Comparison of ENCODE assay signal across 17 mouse cellular contexts in the genomic region with DNA sequence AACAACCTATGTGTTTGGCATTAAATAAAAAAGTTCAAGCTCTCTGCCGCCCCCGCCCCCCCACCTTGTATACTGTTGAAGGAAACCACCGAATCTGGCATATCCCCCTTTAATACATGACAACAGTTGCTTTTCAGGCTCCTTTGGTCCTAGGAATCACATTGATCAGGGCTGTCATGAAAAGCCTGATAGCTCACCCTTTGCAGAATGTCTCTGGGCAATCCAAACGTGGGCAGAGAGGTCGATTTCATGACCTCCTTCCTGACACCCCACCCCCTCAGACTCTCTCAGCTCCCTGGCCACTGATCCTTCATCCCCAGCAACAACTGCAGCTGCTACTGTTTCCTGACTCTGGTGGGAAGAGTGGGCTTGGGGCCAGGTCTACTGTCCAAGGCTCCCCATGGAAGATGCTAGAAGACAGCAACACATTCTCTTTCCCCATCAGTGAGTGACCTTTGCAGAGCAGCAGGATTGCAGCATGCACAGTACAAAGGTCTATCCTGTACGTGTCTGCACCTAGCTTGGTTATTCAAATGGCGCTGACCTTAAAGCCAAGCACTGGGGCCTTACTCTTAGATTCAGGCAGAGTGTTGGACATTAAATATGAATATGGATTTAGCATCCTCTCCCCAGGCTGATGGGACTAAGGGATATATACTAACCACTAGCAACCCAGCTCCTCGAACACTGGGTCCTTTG. TPM values are rescaled to one million over a fixed set of nuclear protein-coding genes. Genes with fewer than 3 reads are reported as not detected.
DNase-seq lines count a peak whose midpoint lies in the region; ATAC-seq lines count a peak whose summit lies in the region.
"Had no signal": no experiment of that assay in that cellular context is flagged by ENCODE, and none has a peak within 500 bp of the region (broad histone marks: within the 10 kb centered on the region; RNA-seq: fewer than 3 reads in every experiment).

No protein-coding gene starts in this region.

- no peaks in the 10 kb centered on the region for H3K9me3 ChIP-seq in embryonic facial prominence, embryonic 11.5 days (replicated peaks; ENCODE audit: control insufficient read depth, low read length)
- no peaks in the 10 kb centered on the region; the same call in 1 of the 2 replicates for H3K9me3 ChIP-seq in embryonic facial prominence, embryonic 10.5 days
- no peaks in the 10 kb centered on the region for H3K9me3 ChIP-seq in kidney, embryonic 15.5 days (replicated peaks)
- H3K9me3 ChIP-seq: forebrain, embryonic 15.5 days; heart, embryonic 15.5 days; hindbrain, embryonic 13.5 days; neural tube, embryonic 12.5 days had no signal

- H3K36me3 ChIP-seq in embryonic facial prominence, embryonic 11.5 days (replicated peaks; ENCODE audit: control insufficient read depth, insufficient read depth, low read depth, low read length): no peaks in the 10 kb centered on the region
- H3K36me3 ChIP-seq in embryonic facial prominence, embryonic 10.5 days (replicated peaks): no peaks in the 10 kb centered on the region
- no peaks in the 10 kb centered on the region for H3K36me3 ChIP-seq in kidney, embryonic 15.5 days
- H3K36me3 ChIP-seq: forebrain, embryonic 15.5 days; heart, embryonic 15.5 days; hindbrain, embryonic 13.5 days; neural tube, embryonic 12.5 days had no signal

- H3K27ac ChIP-seq in embryonic facial prominence, embryonic 11.5 days (replicated peaks; ENCODE audit: low read depth, low read length): no peak overlapping the region
- H3K27ac ChIP-seq in embryonic facial prominence, embryonic 10.5 days (replicated peaks): no peak overlapping the region; the same call in 1 of the 2 replicates
- H3K27ac ChIP-seq in kidney, embryonic 15.5 days: no peak overlapping the region
- H3K27ac ChIP-seq: forebrain, embryonic 15.5 days; heart, embryonic 15.5 days; hindbrain, embryonic 13.5 days; neural tube, embryonic 12.5 days; stomach, postnatal 0 days had no signal

- no peaks in the 10 kb centered on the region for H3K4me1 ChIP-seq in embryonic facial prominence, embryonic 11.5 days (ENCODE audit: control insufficient read depth, insufficient read depth, low read length)
- peaks cover 49% of the 10 kb centered on the region for H3K4me1 ChIP-seq in embryonic facial prominence, embryonic 10.5 days
- H3K4me1 ChIP-seq in kidney, embryonic 15.5 days: peaks cover 11% of the 10 kb centered on the region; the same call in 1 of the 2 replicates
- H3K4me1 ChIP-seq: forebrain, embryonic 15.5 days; heart, embryonic 15.5 days; hindbrain, embryonic 13.5 days; neural tube, embryonic 12.5 days had no signal

- H3K9ac ChIP-seq in embryonic facial prominence, embryonic 11.5 days (replicated peaks; ENCODE audit: low read length): no peak overlapping the region
- H3K9ac ChIP-seq in kidney, embryonic 15.5 days: no peak overlapping the region
- H3K9ac ChIP-seq: forebrain, embryonic 15.5 days; heart, embryonic 15.5 days; hindbrain, embryonic 13.5 days; neural tube, embryonic 12.5 days had no signal

- no peak overlapping the region for H3K4me3 ChIP-seq in embryonic facial prominence, embryonic 11.5 days (ENCODE audit: low read depth, low read length)
- no peak overlapping the region for H3K4me3 ChIP-seq in embryonic facial prominence, embryonic 10.5 days
- H3K4me3 ChIP-seq in kidney, embryonic 15.5 days (replicated peaks): no peak overlapping the region
- H3K4me3 ChIP-seq: forebrain, embryonic 15.5 days; heart, embryonic 15.5 days; hindbrain, embryonic 13.5 days; neural tube, embryonic 12.5 days had no signal

- no peak for DNase-seq in embryonic facial prominence, embryonic 11.5 days (ENCODE audit: low spot score)
- DNase-seq in embryonic facial prominence, embryonic 10.5 days (ENCODE audit: low spot score): no peak
- peak; percentile 60 for DNase-seq in kidney, postnatal 10 days
- DNase-seq in retina, postnatal 1 day: peak; percentile 16
- DNase-seq in retina, embryonic 14.5 days (ENCODE audit: low spot score): no peak
- no peak for DNase-seq in spleen, postnatal 10 days (ENCODE audit: low spot score in 2 of 2)
- DNase-seq: cerebellum, adult 9-11 months; heart, adult 11 months; right cerebral cortex, postnatal 25 days had no signal

- no peak overlapping the region for H3K4me2 ChIP-seq in embryonic facial prominence, embryonic 11.5 days (ENCODE audit: low read depth, low read length)
- no peak overlapping the region for H3K4me2 ChIP-seq in kidney, embryonic 15.5 days
- H3K4me2 ChIP-seq: forebrain, embryonic 15.5 days; heart, embryonic 15.5 days; hindbrain, embryonic 13.5 days; neural tube, embryonic 12.5 days had no signal

- ATAC-seq in embryonic facial prominence, embryonic 11.5 days (replicated peaks; ENCODE audit: insufficient number of reproducible peaks, low FRiP score, low TSS enrichment, low read depth): 0 out of 2 replicates have a peak, but pooled peaks have one; percentile 34
- no peak for ATAC-seq in kidney, embryonic 15.5 days (replicated peaks; ENCODE audit: low FRiP score)
- no peak for ATAC-seq in CD4-positive, CD25-positive, alpha-beta regulatory T cell, adult 4 months
- ATAC-seq: forebrain, embryonic 15.5 days; lung, postnatal 0 days had no signal

- H3K27me3 ChIP-seq in embryonic facial prominence, embryonic 11.5 days (ENCODE audit: control insufficient read depth, insufficient read depth, low read length): no peaks in the 10 kb centered on the region
- peaks cover 55% of the 10 kb centered on the region for H3K27me3 ChIP-seq in embryonic facial prominence, embryonic 10.5 days (replicated peaks; ENCODE audit: low read depth, poor library complexity, severe bottlenecking)
- H3K27me3 ChIP-seq in kidney, embryonic 15.5 days: 0 out of 2 replicates have a peak, but pooled peaks cover 7% of the 10 kb centered on the region
- H3K27me3 ChIP-seq: forebrain, embryonic 15.5 days; neural tube, embryonic 12.5 days had no signal

- 55% methylated on average over 8 of the region's 8 CpGs for WGBS in embryonic facial prominence, embryonic 11.5 days
- WGBS in embryonic facial prominence, embryonic 10.5 days: 57% methylated on average over 8 of the region's 8 CpGs
- WGBS in kidney, embryonic 15.5 days: 58% methylated on average over 8 of the region's 8 CpGs

RNA-seq across cellular contexts. Expression of a gene that starts 14.3 kb away (rescaled TPM):
- polyA plus RNA-seq in embryonic facial prominence, embryonic 11.5 days (2014; fragmentation: Nextera tagmentation; extraction: Ambion mirVana): 15.2 and 15.5 TPM in 2 replicates
- polyA plus RNA-seq in embryonic facial prominence, embryonic 10.5 days (2016; fragmentation: Nextera tagmentation; extraction: Ambion mirVana): 14.1 and 15.8 TPM in 2 replicates
- polyA plus RNA-seq in kidney, embryonic 15.5 days (2015; fragmentation: Nextera tagmentation; extraction: Ambion mirVana): 20.3 and 21.3 TPM in 2 replicates
- polyA plus RNA-seq in CD4-positive, CD25-positive, alpha-beta regulatory T cell, adult 4 months (2017; shearing (Covaris generic)): 10 to 100 TPM; 11.8 to 13.7 TPM

Comparison
In these comparisons a context has a peak if more than half of its experiments do, and no peak if none do; other contexts are left out.
1. DNase-seq: peak in kidney, postnatal 10 days (single experiment) and retina, postnatal 1 day (single experiment); none in embryonic facial prominence, embryonic 11.5 days (single experiment), embryonic facial prominence, embryonic 10.5 days (single experiment), retina, embryonic 14.5 days (single experiment) and spleen, postnatal 10 days (0 of 2).